In the genomic region with DNA sequence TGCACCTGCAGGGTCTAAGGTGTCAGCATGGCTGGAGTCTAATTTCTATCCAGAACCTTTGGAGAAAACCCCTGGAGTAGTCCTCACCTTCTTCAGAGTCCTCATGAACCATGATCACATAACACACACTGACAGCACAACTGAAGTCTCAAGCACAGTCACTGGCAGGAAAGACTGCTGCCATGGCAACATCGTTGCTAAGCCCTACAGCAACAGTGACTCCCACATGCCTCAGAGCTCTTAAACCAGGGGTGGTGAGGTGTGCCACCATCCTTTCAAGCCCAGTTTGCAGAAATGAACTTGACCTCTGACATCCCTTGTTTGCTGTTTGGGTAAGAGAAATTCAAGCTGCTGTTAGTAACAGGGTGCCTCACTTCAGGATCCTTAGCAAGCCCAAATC, we compare ENCODE assay signal across 7 mouse cellular contexts. TPM values are rescaled to one million over a fixed set of nuclear protein-coding genes. Genes with fewer than 3 reads are reported as not detected.
DNase-seq lines count a peak whose midpoint lies in the region; ATAC-seq and TF ChIP-seq lines count a peak whose summit lies in the region.

No protein-coding gene starts in this region.

- H3K36me3 ChIP-seq in lung, embryonic 14.5 days (ENCODE audit: insufficient read depth): no peaks in the 10 kb centered on the region

- H3K27me3 ChIP-seq in lung, embryonic 14.5 days (ENCODE audit: insufficient read depth, low read length): no peaks in the 10 kb centered on the region
- no peaks in the 10 kb centered on the region for H3K27me3 ChIP-seq in cerebellum, adult 2 months (ENCODE audit: control insufficient read depth, insufficient read depth, low read length)

- H3K4me2 ChIP-seq in lung, embryonic 14.5 days: no peak overlapping the region

- H3K9me3 ChIP-seq in lung, embryonic 14.5 days (ENCODE audit: low read depth, low read length): no peaks in the 10 kb centered on the region

- H3K4me3 ChIP-seq in lung, embryonic 14.5 days (ENCODE audit: low read depth, low read length): no peak overlapping the region
- H3K4me3 ChIP-seq in cerebellum, adult 2 months (replicated peaks; ENCODE audit: insufficient read depth, low read depth, low read length): no peak overlapping the region

- TF ChIP-seq CTCF in lung, embryonic 14.5 days (IDR thresholded peaks at IDR 0.05; ENCODE audit: low read depth): no peak
- no peak for TF ChIP-seq CTCF in cerebellum, adult 2 months (IDR thresholded peaks at IDR 0.05; ENCODE audit: borderline replicate concordance, insufficient read depth, low read depth, low read length)

- no peak overlapping the region for H3K27ac ChIP-seq in lung, embryonic 14.5 days (ENCODE audit: low read depth)
- no peak overlapping the region for H3K27ac ChIP-seq in cerebellum, adult 2 months (ENCODE audit: insufficient read depth, low read length)

- peak; percentile 47 for ATAC-seq in lung, embryonic 14.5 days (ENCODE audit: insufficient read depth)

- TF ChIP-seq POLR2A in cerebellum, adult 2 months (IDR thresholded peaks at IDR 0.05; ENCODE audit: borderline replicate concordance, insufficient read depth, low read length): no peak

- H3K9ac ChIP-seq in lung, embryonic 14.5 days: no peak overlapping the region

- peak; percentile 54 for DNase-seq in lung, embryonic 14.5 days
- no peak for DNase-seq in lung, postnatal 14 days
- peak; percentile 40 to 46 for DNase-seq in frontal cortex, postnatal 10 days (ENCODE audit: low spot score in 2 of 2)
- DNase-seq in layer of hippocampus, postnatal 14 days (ENCODE audit: low spot score in 2 of 2): peak; percentile 35 to 52
- peak; percentile 48 for DNase-seq in right cerebral cortex, postnatal 14 days
- DNase-seq in cerebellum, adult 18-20 months: no peak
- no peak for DNase-seq in cerebellum, adult 2 months

- 30% methylated on average over 1 of the region's 1 CpGs for WGBS in lung, embryonic 14.5 days
- 16% methylated on average over 1 of the region's 1 CpGs for WGBS in cerebellum, adult 2 months

- H3K4me1 ChIP-seq in lung, embryonic 14.5 days (ENCODE audit: insufficient read depth): no peaks in the 10 kb centered on the region
- no peaks in the 10 kb centered on the region for H3K4me1 ChIP-seq in cerebellum, adult 2 months (ENCODE audit: control insufficient read depth, insufficient read depth, low read length)

RNA-seq across cellular contexts. Expression of a gene that starts 42.4 kb away (rescaled TPM):
- polyA plus RNA-seq in lung, embryonic 14.5 days (2014; fragmentation: Nextera tagmentation; extraction: Ambion mirVana): 67.7 and 71.5 TPM in 2 replicates
- total RNA-seq in layer of hippocampus, postnatal 14 days (2021): 1 to 10 TPM; 1.1 to 1.2 TPM
- polyA plus RNA-seq in cerebellum, adult 2 months (2012; rRNA removed): 1.0 and 1.1 TPM in 2 replicates

Comparison
In these comparisons a context has a peak if more than half of its experiments do, and no peak if none do; other contexts are left out.
1. DNase-seq: peak in lung, embryonic 14.5 days (single experiment), frontal cortex, postnatal 10 days (2 of 2), layer of hippocampus, postnatal 14 days (2 of 2) and right cerebral cortex, postnatal 14 days (single experiment); none in lung, postnatal 14 days (single experiment), cerebellum, adult 18-20 months (0 of 2) and cerebellum, adult 2 months (0 of 2).
2. RNA of a gene that starts 42.4 kb away (polyA plus RNA-seq): 67.7 to 71.5 TPM in lung, embryonic 14.5 days; 1.0 to 1.1 TPM in cerebellum, adult 2 months; every median in the first group is over 10 times any median in the second.